Mouse (Mus musculus) ES-Bruce4 (cell line): ENCODE data around the gene Tnks2.

ENCODE experiments used
- CTCF ChIP-seq: IDR thresholded peaks from one replicate; pipeline ENCODE4 v1.8.1; 2011; ENCODE audit warnings: low read depth, low read length
- EP300 ChIP-seq: IDR thresholded peaks from 2 replicates; pipeline ENCODE4 v1.6.1; 2011; ENCODE audit warnings: low read depth, low read length; ENCODE audit not compliant: insufficient read depth

DNA sequence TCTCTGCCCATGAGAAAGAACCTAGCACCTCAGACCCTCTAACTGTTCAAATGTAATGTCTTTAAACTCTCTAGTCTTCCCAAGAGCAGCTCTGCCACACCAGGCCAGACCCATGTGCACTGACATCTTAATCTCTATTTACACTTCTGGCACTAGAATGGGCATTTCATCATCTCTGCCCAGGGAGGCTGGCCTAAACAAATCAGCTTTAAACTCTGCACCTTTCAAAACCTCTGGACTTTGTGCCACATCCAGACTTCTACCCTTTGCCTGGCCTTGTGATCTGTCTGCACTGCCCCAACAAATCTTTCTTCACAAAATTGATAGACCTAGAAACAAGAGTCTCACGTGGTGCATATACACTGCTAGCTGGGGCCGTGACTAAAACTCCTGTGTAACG, 38.8 kb upstream of the Tnks2 start:
- no peak for TF ChIP-seq CTCF
- no peak for TF ChIP-seq EP300
